Mouse (Mus musculus) macrophage (primary cell): ENCODE measurements around the gene Cyren. TPM values are rescaled to one million over a fixed set of nuclear protein-coding genes. Genes with fewer than 3 reads are reported as not detected.

Experiments
- H3K27ac ChIP-seq: fragments of 350-480 bp; formaldehyde crosslinking; 2 replicates; pipeline ENCODE4 v1.9.0; 2021
- H3K36me3 ChIP-seq: fragments of 350-480 bp; formaldehyde crosslinking; 2 replicates; pipeline ENCODE4 v1.9.0; 2021; ENCODE audit errors: inconsistent target
- H3K4me3 ChIP-seq: fragments of 350-480 bp; formaldehyde crosslinking; 2 replicates; pipeline ENCODE4 v1.9.0; 2021; ENCODE audit errors: inconsistent target
- H3K79me2 ChIP-seq: fragments of 350-480 bp; formaldehyde crosslinking; 2 replicates; pipeline ENCODE4 v1.9.0; 2021; ENCODE audit errors: inconsistent target
- WGBS: methylation state at CpG from one replicate; pipeline ENCODE4 v1.1.7; 2026; ENCODE audit warnings: inconsistent platforms; ENCODE audit not compliant: missing documents; 5-methylcytosine and 5-hydroxymethylcytosine counted together
- polyA plus RNA-seq: library from polyadenylated mRNA; stranded (reverse); fragments of 250-400 nt; gene quantifications from 3 replicates; pipeline ENCODE4 v1.2.4, GENCODE M21; 2018; ENCODE audit warnings: inconsistent platforms

Gene Cyren
- polyA plus RNA-seq, 1 experiment from 2014 or later = 4.3 TPM

- peaks cover 24% of the 10 kb centered on the region; the same call in 1 of the 2 replicates for H3K79me2 ChIP-seq
- H3K4me3 ChIP-seq = no peak overlapping the region
- peaks cover 40% of the 10 kb centered on the region for H3K36me3 ChIP-seq
- peak overlapping the region; percentile 68 for H3K27ac ChIP-seq
- 86% methylated on average over 16 of the region's 16 CpGs for WGBS
These were observed 1.4 kb upstream of the Cyren start for GRCm38 (mm10) chr6:34879101-34879740.

DNA sequence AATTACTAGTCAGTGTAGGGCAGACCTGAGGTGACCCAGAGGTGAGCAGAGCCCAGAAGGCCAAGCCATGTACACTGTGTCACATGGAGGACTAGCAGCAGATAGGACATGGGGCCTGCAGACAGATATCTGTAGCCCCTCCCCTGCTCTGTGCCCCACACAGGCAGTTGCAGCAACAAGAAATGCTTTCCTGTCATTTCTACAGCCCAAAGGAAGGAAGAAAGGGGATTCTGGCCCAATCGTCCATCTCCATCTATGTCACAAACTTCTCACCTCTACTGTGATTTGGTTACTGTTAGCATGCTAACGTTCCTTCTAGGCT lies 1.1 kb downstream of the Cyren start:
- Histone ChIP-seq H3K27ac (peak overlapping the region; percentile 99), H3K4me3 (peak overlapping the region; percentile 61; the same call in 1 of the 2 replicates), H3K36me3 (peaks cover 27% of the 10 kb centered on the region; the same call in 1 of the 2 replicates), H3K79me2 (peaks cover 6% of the 10 kb centered on the region)
- 30% methylated on average over 2 of the region's 2 CpGs for WGBS

DNA sequence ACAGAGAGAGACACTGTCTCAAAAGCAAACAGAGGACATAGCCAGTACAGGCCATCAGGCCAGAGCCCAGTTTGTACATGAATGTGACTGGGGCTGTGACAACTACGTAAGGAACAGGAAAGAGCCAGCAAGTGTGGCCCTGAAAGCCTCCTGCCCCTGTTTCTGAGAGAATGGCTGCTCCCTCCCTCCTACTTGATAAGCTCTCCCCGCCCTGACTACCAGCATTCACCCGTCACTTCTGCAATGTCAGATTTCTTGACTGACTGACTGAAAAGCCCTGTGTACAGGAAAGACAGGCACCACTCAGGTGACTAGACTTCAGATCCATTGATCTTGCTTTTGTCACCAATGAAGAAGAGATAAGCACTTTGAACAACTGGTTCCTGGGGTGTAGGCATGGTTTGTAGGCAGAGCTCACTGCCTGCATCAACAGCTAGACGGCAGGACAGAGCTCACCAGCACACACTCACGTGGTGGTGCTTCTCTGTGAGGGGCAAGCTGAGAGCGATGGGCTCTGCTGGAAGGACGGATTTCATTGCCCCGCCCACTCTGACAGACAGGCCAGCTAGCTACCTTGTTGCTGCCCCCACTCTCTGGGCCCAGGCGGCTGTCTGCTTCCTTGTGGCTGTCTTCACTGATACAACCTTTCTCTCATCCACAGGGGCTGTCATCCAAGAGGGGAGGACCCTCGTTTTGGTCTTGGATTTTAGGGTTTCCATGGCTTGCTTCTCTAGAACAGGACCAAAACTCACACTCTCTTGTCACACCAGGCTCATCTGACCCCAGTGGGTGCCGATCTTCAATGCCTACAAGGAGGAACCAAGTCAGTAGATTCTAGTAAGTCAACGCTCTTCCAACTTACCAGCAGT lies 1.7 kb downstream of the Cyren start:
- Histone ChIP-seq H3K27ac (peak overlapping the region; percentile 99), H3K4me3 (no peak overlapping the region; the same call in 1 of the 2 replicates), H3K79me2 (peaks cover 9% of the 10 kb centered on the region), H3K36me3 (peaks cover 21% of the 10 kb centered on the region; the same call in 1 of the 2 replicates)
- WGBS = 62% methylated on average over 12 of the region's 12 CpGs

- Histone ChIP-seq H3K4me3 (peak overlapping the region; percentile 17; the same call in 1 of the 2 replicates), H3K27ac (peak overlapping the region; percentile 99), H3K36me3 (peaks cover 12% of the 10 kb centered on the region; the same call in 1 of the 2 replicates), H3K79me2 (peaks cover 17% of the 10 kb centered on the region)
- WGBS = 5% methylated on average over 15 of the region's 15 CpGs
These were observed 2.5 kb downstream of the Cyren start for GRCm38 (mm10) chr6:34875268-34875761.

DNA sequence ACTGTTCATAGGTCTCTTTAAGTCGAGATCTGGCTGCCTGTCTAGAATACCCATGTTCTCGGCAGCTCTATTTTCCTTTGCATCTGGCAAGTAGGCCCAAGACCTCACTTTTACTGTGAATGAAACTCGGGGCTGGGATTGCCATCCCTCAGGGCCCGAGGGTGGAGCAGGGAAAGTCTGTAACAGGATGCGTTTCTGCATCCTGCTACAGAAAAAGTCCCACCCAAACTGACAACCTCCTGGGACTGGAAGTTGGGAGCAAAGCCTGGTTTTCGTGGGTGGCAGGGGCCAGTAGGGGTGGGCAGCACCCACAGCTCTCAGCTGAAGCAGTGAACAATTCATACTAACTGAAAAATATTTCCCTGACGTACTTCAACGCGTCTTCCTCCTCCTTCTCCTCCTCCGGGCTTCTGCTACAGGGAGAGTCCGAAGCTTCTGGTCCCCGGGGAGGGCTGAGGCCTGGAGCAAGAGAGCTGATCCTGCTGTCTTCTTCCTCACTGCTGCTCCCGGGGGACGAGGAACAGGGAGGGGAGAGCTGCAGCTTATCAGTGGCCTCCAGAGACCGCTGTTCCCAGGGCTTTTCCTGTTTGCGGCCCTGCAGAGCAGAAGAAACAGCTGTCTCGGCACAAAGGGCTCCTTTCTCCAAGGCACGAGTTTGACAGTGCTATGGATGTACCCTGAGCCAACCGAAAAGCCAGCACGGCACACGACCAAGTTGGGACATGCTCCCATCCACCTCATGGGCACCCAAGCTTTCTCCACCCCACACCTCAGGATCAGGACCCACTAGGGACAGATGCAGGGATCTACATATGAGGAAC lies 3.5 kb downstream of the Cyren start:
- WGBS = 20% methylated on average over 21 of the region's 21 CpGs
- Histone ChIP-seq H3K79me2 (peaks cover 24% of the 10 kb centered on the region), H3K27ac (peak overlapping the region; percentile 99), H3K36me3 (peaks cover 9% of the 10 kb centered on the region; the same call in 1 of the 2 replicates), H3K4me3 (peak overlapping the region; percentile 17; the same call in 1 of the 2 replicates)

DNA sequence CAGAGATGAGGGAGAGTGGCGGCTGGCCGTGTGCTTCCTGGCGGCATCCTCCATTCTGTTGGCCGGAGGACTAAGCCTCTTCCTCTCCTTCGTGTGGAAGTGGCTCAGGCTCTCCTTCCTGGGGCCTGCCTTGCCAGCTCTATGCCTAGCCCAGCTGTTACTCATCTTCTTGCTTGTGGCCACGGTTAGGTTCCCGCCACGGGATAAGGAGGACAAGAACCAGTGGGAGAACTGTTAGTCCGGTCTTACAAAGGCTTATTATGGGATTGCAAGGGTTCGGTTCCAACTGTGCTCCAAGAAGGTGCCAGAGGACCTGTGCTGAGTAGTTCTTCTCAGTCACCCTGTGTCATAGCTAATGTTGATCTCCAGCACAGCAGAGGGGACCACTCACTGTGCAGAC lies 5.0 kb downstream of the Cyren start:
- 80% methylated on average over 10 of the region's 10 CpGs for WGBS
- H3K79me2 ChIP-seq = peaks cover 36% of the 10 kb centered on the region
- H3K27ac ChIP-seq = peak overlapping the region; percentile 99
- peaks cover 15% of the 10 kb centered on the region; the same call in 1 of the 2 replicates for H3K36me3 ChIP-seq
- no peak overlapping the region for H3K4me3 ChIP-seq

DNA sequence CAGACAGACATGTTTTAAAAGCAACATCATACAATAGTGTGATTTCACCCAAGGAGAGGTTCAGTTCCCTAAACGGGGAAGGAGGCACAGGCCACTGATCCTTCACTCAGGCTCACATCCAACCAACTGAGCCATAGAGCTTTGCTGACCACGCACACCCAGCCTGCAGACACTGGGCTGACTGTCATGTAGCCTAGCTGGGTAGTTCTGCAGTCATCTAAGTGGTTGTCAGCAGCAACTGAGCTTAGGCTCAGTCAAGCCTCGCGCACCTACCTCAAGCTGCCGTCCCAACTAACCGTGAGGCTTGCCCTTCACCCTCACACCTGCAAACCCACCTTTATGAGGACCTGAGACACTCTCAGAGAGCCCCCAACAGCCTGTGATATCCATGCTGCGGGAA lies 5.9 kb downstream of the Cyren start:
- Histone ChIP-seq H3K79me2 (peaks cover 46% of the 10 kb centered on the region), H3K27ac (peak overlapping the region; percentile 99), H3K4me3 (no peak overlapping the region), H3K36me3 (peaks cover 20% of the 10 kb centered on the region; the same call in 1 of the 2 replicates)
- 70% methylated on average over 7 of the region's 7 CpGs for WGBS

DNA sequence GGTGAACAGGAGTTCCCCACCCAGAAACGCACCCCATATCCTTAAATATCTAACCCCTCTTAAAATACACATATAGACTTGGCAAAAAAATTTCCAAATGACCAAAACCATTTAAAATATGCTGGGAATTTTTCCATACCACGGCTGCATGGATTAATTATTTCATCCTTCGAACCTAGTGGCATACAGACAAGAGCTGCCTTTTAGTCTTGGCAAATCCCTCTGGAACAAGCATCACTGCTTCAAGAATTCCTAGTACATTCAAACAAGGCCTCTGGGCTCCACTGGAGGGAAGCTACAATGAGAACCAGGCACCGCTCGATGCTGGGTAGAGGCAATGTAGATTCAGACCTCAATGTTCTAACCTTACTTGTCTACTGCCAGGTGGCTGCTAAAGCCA lies 7.1 kb downstream of the Cyren start:
- Histone ChIP-seq H3K27ac (peak overlapping the region; percentile 99), H3K36me3 (peaks cover 24% of the 10 kb centered on the region; the same call in 1 of the 2 replicates), H3K79me2 (peaks cover 58% of the 10 kb centered on the region), H3K4me3 (no peak overlapping the region)
- 94% methylated on average over 5 of the region's 5 CpGs for WGBS

DNA sequence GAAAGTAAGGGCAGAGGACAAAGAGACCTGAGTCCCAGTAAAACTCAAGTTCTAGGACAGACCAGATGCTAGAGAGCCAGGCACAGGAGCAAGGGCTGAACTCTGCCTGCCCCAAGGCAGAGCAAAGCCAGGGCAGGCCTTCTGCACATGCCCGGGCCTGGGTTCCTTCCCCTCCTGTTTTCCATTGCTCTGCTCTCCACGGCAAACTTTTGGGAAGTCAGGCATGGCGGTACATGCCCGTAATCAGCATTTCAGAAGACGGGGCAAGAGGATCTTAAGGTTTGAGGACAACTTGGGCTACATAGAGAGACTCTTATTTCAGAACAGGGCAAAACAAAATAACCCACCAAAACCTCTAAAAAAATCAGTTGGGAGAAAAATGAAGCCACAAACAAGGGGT lies 7.7 kb downstream of the Cyren start:
- H3K36me3 ChIP-seq = peaks cover 24% of the 10 kb centered on the region; the same call in 1 of the 2 replicates
- WGBS = 48% methylated on average over 5 of the region's 5 CpGs
- H3K4me3 ChIP-seq = no peak overlapping the region
- peaks cover 64% of the 10 kb centered on the region for H3K79me2 ChIP-seq
- H3K27ac ChIP-seq = peak overlapping the region; percentile 99

DNA sequence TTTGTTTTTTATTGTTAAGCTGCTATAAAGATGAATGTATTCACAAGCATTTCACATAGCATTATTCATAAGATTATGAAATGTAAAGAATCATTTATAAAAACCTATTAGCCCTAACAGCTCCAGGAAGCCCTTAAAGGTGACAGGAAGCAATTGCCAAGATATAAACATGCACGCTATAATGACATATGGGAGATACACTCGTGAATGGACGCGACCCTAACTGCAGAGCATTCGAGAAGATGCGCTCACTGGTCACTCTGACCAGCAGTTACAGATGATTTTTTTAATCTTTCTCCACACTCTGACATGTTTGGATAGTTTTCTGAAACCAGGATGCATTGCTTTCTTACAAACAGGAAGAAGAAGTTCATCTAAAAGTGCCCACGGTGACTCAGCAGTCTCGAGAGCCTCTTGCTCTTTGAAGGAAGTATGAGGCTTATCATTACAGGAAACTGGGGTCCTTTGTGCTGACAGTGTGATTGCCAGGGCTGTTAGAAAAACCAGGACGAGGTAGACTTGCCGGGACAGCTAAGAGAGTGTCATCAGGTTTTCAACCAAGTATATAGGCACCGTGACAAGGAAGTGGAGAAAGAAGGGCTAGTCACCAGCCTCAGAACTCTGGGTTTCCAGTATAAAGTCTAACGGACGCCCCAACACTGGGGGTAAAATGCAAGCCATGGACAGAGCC lies 8.5 kb downstream of the Cyren start:
- no peak overlapping the region for H3K4me3 ChIP-seq
- H3K27ac ChIP-seq = peak overlapping the region; percentile 99
- WGBS = 16% methylated on average over 11 of the region's 13 CpGs

GRCm38 (mm10) chr6:34868507-34869217 lies 9.2 kb downstream of the Cyren start:
- H3K27ac ChIP-seq = peak overlapping the region; percentile 99
- WGBS = 69% methylated on average over 20 of the region's 20 CpGs
- H3K36me3 ChIP-seq = peaks cover 24% of the 10 kb centered on the region; the same call in 1 of the 2 replicates
- H3K4me3 ChIP-seq = no peak overlapping the region
- peaks cover 78% of the 10 kb centered on the region for H3K79me2 ChIP-seq

More for the DNA sequence above, 8.5 kb downstream of the Cyren start:
- peaks cover 71% of the 10 kb centered on the region for H3K79me2 ChIP-seq
- peaks cover 24% of the 10 kb centered on the region; the same call in 1 of the 2 replicates for H3K36me3 ChIP-seq

DNA sequence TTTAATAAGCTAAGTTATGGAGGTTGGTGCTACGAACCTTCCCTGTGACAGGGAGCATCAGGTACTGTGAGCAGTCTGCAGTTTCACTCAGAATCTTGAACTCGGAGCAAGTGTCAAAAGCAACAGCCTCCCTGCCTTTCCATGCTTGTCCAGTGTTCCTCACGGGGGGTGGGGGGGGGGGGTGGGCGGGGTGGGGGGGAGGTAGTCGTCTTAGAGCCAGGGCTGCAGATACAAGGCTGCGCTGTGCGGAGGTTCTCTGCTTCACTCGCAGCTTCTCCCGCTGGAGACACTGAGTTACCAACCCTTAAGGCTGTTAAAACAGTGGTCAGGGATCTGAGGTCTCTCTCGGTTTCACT lies 9.9 kb downstream of the Cyren start:
- Histone ChIP-seq H3K4me3 (no peak overlapping the region), H3K27ac (peak overlapping the region; percentile 99), H3K79me2 (peaks cover 85% of the 10 kb centered on the region), H3K36me3 (peaks cover 23% of the 10 kb centered on the region; the same call in 1 of the 2 replicates)
- 60% methylated on average over 10 of the region's 10 CpGs for WGBS

- peaks cover 82% of the 10 kb centered on the region for H3K79me2 ChIP-seq
- H3K4me3 ChIP-seq = no peak overlapping the region
- WGBS = 71% methylated on average over 16 of the region's 16 CpGs
- peaks cover 18% of the 10 kb centered on the region; the same call in 1 of the 2 replicates for H3K36me3 ChIP-seq
- peak overlapping the region; percentile 99 for H3K27ac ChIP-seq
These were observed 10.4 kb downstream of the Cyren start for GRCm38 (mm10) chr6:34867301-34867994.
